Mouse (Mus musculus) heart, postnatal 14 days (tissue): ENCODE measurements at regions not wholly inside any gene's neighbourhood (a gene's known extent, or its start where the extent isn't known, plus 50 kb on each side); places are given as distances from the start of the nearest gene placed in this dataset.

Experiments
- DNase-seq, 2 experiments: peaks; one replicate each; pipeline ENCODE4 v3.0.0; 2021 to 2022
- intact Hi-C: fragments of 180-260 bp; cut with DNase I; formaldehyde crosslinking; loops from one replicate; pipeline ENCODE4 v1.15.1; 2025

GRCm38 (mm10) chr8:7489948-7490347, 1171.1 kb downstream of the Efnb2 start:
- DNase-seq: no peak
- intact Hi-C loops: no loop called here

- no peak for DNase-seq
- intact Hi-C loops: no loop called here
Measured at GRCm38 (mm10) chr8:7472153-7472796, 1188.8 kb downstream of the Efnb2 start.

- intact Hi-C loops: no loop called here
- DNase-seq: no peak
Measured at GRCm38 (mm10) chr8:7469261-7469660, 1191.8 kb downstream of the Efnb2 start.

- no peak for DNase-seq
- intact Hi-C loops: no loop called here
Measured at GRCm38 (mm10) chr8:7462798-7463197, 1198.2 kb downstream of the Efnb2 start.

GRCm38 (mm10) chr8:7449361-7449760, 1211.7 kb downstream of the Efnb2 start:
- no peak for DNase-seq
- intact Hi-C loops: no loop called here

GRCm38 (mm10) chr8:7447026-7447425, 1214.0 kb downstream of the Efnb2 start:
- no peak for DNase-seq
- intact Hi-C loops: no loop called here

GRCm38 (mm10) chr8:7440829-7441228, 1220.2 kb downstream of the Efnb2 start:
- intact Hi-C loops: no loop called here
- DNase-seq: no peak

GRCm38 (mm10) chr8:7440278-7440684, 1220.8 kb downstream of the Efnb2 start:
- peak in 1 of 2 experiments; percentile 3 for DNase-seq
- intact Hi-C loops: no loop called here

- no peak for DNase-seq
- intact Hi-C loops: no loop called here
Measured at GRCm38 (mm10) chr8:7439869-7440268, 1221.2 kb downstream of the Efnb2 start.

GRCm38 (mm10) chr8:7430482-7430881, 1230.6 kb downstream of the Efnb2 start:
- intact Hi-C loops: no loop called here
- DNase-seq: no peak

GRCm38 (mm10) chr8:7398175-7398574, 1262.9 kb downstream of the Efnb2 start:
- no peak for DNase-seq
- intact Hi-C loops: no loop called here

GRCm38 (mm10) chr8:7397355-7397862, 1263.6 kb downstream of the Efnb2 start:
- intact Hi-C loops: no loop called here
- no peak for DNase-seq
